Mouse (Mus musculus) splenic B cell, adult 2 months (primary cell): ENCODE results near the gene Rnh1.
A peak's percentile ranks its signal among the peaks of the same experiment; 100 is the strongest.

Experiments
- DNase-seq: peaks from one replicate; pipeline ENCODE4 v3.0.0-alpha.2; 2011; ENCODE audit warnings: low read depth, low spot score
- H3K27me3 ChIP-seq: 2 replicates; pipeline ENCODE4 v1.6.1; 2012; ENCODE audit warnings: mild to moderate bottlenecking, low read length, moderate library complexity, mixed read lengths; ENCODE audit not compliant: control insufficient read depth, poor library complexity, insufficient read depth, severe bottlenecking
- H3K36me3 ChIP-seq: 2 replicates; pipeline ENCODE4 v1.6.1; 2012; ENCODE audit warnings: mild to moderate bottlenecking, low read length, moderate library complexity, mixed read lengths; ENCODE audit not compliant: control insufficient read depth, poor library complexity, insufficient read depth, severe bottlenecking

The Rnh1 gene

DNA sequence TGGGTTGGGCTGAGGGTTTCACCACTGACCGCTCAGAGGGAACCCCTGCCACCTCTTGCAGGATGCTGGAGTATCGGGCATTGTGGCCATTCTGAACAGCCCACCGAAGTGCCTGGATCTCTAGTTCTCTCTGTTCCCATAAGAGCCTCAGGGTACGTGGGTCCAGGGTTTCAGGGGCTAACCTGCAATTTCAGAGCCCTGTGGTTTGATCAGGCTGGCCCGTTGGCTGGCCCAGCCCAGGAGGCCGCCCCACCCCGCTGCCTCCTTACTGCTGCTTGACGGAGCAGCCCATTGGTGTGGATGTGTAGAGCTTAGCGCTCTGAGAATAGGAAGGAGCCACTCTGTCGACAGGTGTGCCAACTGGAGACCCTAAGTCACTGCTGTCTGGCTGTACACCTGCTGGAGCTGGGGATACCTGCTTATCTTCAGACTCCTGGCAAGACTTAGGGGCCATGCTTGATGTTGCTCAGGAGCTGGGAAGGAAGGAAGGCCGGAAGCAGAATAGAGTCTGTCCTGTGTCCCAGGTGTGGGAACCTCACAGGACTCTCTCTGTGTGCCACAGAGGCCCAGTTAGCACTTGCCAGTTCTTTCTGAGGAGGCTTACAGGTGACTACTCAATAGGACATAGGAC, 41.1 kb upstream of the Rnh1 start, which contains the start of gene Lmntd2:
Lmntd2 (minus strand) TSS at position 476 of the 631 bp plus-strand sequence.
- DNase-seq: no peak
- no peaks in the 10 kb centered on the region for H3K36me3 ChIP-seq
- no peaks in the 10 kb centered on the region for H3K27me3 ChIP-seq

DNA sequence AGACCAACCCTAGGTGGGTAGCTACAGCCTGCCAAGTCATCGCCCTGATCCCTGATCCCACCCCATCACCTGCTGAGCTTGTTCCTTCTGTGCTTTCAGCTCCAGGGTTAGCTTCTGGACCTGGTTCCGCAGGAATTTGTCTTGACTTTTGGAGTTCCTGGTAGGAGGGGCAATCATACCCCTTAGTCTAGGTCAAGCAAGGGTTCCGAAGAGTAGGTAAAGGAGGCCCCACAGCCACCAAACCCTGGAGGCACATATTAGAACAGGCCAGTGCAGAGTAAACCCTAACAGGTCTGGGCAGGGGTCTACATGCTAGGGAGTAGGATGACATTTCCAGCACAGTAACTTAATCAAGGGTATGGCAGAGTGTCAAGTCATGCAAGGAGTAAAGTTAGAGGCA, 40.5 kb upstream of the Rnh1 start:
- Histone ChIP-seq H3K36me3 (no peaks in the 10 kb centered on the region), H3K27me3 (no peaks in the 10 kb centered on the region)
- DNase-seq: no peak

DNA sequence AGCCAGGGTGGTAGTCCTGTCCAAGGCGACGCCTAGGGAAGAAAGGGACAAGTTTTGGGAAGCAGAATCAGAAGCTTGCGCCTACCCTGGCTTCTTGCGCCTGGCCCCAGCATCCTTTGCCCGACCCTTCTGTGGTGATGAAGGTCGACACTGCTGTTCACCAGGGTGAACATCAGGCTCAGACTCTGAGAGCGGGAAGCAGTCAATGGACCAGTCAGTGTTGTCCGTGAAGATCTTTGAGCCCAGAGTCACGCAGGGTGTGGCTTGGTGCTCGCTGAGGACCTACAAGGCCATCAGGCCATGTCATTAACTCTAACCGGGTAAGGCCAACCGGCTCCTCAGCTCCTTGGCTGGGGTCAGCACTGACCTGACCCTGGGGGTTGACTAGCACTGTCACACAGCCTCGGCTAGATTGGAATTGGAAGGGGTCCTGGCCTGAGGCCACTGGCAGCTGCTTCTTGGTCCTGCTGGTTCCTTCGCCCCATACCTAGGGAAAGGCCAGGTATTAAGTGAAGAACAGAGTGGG, 38.0 kb upstream of the Rnh1 start:
- no peaks in the 10 kb centered on the region for H3K27me3 ChIP-seq
- DNase-seq: no peak
- no peaks in the 10 kb centered on the region for H3K36me3 ChIP-seq

DNA sequence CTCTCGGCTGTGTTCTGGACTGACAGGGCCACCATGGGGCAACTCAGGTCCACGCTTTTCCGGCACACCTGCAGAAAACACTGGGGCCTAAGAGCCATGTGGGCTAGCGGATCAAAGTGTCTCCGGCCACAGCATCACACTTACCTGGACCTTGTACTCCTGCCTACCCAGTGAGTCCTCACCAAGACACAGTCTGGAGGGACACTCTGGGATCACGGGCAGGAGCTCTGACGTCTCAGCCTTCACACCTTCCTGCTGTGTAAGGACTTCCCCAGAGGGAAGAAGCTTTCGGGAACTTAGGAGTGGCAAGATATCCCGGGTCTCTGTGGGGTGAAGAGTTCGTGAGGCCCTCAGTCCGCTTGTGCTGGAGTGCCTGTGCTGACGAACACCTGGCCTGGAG, 37.5 kb upstream of the Rnh1 start:
- H3K36me3 ChIP-seq: no peaks in the 10 kb centered on the region
- no peaks in the 10 kb centered on the region for H3K27me3 ChIP-seq
- DNase-seq: no peak

DNA sequence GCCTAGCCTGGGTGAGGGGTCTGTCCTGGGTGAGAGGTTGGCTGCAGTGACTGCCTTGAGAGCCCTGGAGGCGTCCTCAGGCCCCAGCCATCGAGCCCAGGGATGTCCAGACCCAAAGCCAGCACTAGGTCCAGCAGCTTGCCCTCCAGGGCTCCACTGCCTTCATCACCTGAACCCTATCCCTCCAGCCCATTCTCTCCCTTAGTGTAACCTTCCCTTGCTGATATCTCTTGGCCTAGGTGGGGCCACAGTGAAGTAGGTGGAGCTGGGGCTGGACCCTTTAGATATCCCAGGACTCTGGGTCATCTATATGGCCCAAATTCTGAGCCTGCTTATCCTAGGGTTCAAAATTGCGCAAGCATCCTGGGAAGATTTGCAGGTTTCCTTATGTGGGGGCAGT, 36.9 kb upstream of the Rnh1 start:
- no peak for DNase-seq
- no peaks in the 10 kb centered on the region for H3K27me3 ChIP-seq
- no peaks in the 10 kb centered on the region for H3K36me3 ChIP-seq

DNA sequence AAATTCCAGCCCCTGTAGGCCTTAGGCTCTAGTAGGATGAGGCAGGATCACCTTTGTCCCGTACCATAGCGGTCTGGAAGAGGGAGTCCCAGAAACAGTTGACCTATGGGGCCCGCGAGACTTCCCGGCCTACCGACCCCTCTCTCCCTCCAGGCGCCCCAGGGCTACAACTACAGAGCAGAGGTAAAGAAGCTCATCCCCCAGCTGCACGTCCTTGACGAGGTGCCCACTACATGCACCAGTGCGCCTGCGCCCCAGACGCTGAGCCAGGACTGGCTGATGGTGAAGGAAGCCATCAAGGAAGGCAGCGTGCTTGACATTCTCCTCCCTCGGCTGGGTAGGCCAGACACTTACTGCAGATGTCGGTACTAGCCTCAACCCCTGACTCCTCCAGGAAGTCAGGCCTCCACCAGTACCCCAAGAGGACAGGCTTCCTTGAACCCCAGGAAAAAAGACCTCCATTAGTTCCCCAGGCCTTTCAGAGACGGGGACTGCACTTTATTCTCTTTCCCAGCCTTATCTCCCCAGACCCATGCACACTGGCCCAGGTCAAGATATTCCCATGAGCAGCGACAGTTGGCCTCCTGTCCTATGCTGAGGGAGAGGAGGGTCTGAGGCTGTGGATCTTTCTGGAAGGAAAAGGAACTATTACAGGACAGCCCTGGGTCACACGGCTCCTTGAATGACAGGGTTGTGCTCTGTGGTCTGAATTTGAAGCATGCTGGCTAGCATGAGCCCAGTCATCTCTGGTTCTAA, 33.7 kb upstream of the Rnh1 start:
- no peaks in the 10 kb centered on the region for H3K27me3 ChIP-seq
- no peaks in the 10 kb centered on the region for H3K36me3 ChIP-seq
- no peak for DNase-seq

DNA sequence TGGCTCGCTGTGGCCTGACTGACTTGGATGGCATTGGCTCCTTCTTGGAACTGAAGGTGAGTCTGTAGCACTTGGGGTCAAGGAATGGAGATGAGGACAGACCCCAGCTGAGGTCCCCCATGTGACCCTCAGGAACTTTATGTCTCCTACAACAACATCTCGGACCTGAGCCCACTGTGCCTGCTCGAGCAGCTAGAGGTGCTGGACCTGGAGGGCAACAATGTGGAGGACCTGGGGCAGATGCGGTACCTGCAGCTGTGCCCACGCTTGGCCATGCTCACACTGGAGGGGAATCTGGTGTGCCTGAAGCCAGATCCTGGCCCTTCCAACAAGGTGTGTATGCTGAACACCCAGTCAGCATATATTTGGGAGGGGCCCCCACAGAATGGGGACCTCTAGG, 32.8 kb upstream of the Rnh1 start:
- no peak for DNase-seq
- H3K36me3 ChIP-seq: no peaks in the 10 kb centered on the region
- no peaks in the 10 kb centered on the region for H3K27me3 ChIP-seq

DNA sequence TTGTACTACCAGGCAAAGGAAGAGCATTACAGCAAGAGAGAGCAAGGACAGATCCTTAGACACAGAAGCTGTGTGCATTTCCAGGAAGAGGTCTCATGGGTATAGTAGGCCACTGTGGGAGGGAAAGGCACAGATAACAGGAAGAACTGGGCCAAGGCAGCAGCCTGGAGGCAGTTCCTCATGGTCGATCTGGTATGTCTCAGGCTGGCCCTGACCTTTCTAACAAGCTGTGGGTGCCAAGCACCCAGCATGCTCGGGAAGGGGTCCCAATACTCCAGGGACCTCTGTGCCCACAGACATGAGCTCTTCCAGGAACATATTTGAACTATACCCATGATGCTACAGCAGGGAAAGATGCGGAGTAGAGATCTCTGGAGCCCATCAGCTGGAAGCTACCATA, 31.9 kb upstream of the Rnh1 start:
- DNase-seq: no peak
- Histone ChIP-seq H3K27me3 (no peaks in the 10 kb centered on the region), H3K36me3 (no peaks in the 10 kb centered on the region)

DNA sequence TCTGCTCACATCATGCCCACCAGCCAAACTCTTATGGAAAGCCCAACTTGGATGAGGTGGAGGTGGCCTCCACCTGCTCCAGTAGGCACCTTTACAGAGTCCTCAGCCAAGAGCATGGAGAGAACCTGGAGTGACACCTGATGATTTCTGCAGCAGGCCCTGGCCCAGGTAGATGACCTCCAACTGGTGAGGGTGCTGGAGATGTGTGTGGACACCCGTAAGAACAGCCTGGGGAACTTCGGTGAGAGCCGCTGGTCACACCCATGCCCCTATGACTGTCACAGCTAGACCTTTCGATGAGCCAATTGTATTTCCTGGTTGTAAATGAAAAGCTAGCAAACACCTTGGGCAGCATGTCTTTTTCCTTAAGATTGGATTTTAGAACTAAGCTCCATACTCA, 25.5 kb upstream of the Rnh1 start:
- DNase-seq: no peak
- Histone ChIP-seq H3K27me3 (no peaks in the 10 kb centered on the region), H3K36me3 (no peaks in the 10 kb centered on the region)

DNA sequence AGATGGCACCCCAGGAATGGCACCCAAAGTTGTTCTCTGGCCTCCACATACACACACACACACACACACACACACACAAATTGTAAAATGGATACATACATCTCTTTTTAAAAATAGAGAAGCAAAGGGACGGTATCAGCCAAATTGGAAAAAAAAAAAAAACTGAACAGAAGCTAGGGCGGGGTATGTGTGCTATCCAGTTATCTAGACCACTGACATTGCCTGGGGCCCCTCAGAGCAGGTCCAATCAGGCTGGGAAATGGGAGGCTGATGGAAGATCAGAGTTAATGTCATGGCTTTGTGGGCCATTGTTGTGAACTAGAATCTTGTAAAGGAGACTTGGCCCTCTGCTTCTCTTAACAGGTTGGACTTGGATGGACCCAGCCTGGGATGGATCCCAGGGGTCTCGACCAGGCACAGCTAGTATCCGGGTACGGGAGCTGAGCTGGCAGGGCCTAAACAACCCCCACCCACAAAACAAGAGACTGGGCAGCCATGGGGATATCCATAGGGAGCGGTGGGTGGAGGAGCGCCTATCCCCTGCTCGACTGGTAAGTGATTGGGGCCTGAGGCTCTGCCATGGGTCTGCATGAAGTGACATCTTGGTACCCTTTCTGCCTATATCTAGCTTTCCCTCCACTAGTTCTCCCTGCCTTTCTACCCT, 24.1 kb upstream of the Rnh1 start:
- DNase-seq: no peak
- Histone ChIP-seq H3K36me3 (0 out of 2 replicates have a peak, but pooled peaks cover 1% of the 10 kb centered on the region), H3K27me3 (no peaks in the 10 kb centered on the region)

DNA sequence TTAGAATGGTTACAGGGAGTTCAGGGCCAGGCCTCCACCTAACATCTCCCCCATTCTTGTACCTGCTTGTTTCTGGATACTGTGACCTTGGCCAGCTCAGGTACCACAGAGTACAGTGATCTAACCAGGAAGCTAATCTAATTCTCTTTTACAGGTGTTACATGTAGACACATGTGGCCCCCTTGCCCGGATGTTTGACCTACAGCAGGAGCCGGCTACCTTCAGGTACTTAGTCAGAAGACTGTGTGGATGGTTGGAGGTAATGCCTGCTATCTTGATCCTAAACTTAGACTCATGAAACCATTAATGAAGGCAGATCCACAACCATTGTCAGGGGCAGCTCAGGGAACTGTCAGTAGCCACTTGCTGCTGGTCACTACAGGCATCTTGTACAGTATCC, 23.1 kb upstream of the Rnh1 start:
- Histone ChIP-seq H3K36me3 (peaks cover 8% of the 10 kb centered on the region), H3K27me3 (no peaks in the 10 kb centered on the region)
- DNase-seq: no peak

DNA sequence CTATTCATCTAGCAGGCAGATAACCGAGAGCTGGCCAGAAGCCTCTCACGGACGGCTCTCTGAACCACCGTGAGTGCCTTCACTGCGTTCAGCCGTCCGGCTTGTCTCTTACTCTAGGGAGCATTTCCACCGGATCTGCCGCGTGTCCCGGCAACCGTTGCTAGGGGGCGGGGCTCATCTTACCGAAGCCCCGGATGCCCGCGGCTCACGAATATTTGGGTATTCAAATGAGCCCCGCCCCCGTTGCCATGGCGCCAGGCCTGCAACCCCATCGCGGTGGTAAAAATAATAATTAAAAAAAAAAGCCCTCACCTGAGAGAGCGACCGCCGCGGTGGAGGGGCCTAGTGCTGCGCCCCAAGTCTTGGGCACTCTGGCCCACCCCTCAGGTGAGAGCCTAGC, 22.2 kb upstream of the Rnh1 start:
- DNase-seq: peak; percentile 97
- H3K27me3 ChIP-seq: no peaks in the 10 kb centered on the region
- peaks cover 12% of the 10 kb centered on the region for H3K36me3 ChIP-seq

DNA sequence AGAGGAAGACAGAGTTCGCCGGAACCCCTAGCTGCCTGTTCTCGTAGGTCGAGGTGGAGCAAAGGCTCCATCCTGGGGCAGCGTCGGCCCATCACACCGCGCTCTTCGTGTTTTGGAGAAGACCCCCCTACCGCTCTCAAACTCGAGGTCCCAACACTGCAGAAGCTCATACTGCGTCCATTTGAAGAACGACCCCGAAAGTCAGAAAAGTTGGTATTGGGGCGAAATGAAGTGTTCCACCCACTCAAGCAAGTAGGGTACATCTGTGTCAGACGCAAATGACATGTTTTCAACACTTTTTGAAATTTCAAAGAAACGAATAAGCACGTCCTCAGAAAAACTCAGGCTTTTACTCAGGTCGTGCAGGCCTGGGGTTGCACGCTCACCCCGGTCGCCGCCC, 21.8 kb upstream of the Rnh1 start:
- H3K36me3 ChIP-seq: peaks cover 12% of the 10 kb centered on the region
- H3K27me3 ChIP-seq: no peaks in the 10 kb centered on the region
- DNase-seq: no peak

DNA sequence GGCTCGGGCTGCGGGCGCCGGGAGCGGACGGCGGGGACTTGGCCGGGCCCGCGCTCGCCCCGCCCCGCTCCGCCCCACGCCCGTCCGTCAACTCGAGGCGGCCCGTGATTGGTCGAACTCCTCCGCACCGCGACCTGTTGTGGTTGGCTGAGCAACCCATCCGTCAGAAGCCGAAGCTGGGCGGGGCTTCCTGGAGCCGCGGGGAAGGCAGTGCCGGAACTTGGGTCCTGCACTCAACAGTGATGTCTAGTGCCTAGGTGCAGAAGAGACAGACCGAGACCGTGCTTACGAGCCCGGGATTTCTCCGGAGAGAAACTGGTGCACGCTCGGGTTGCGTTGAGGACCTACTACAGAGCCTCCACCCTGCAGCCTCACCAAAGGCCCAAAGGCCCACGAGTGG, 21.3 kb upstream of the Rnh1 start, which contains the start of the genes Hras and Lrrc56:
Hras (minus strand) TSS at position 58 of the 400 bp plus-strand sequence.
Lrrc56 (plus strand) TSS at position 210 of the 400 bp plus-strand sequence.
- peak; percentile 99 for DNase-seq
- H3K36me3 ChIP-seq: peaks cover 12% of the 10 kb centered on the region
- H3K27me3 ChIP-seq: no peaks in the 10 kb centered on the region

DNA sequence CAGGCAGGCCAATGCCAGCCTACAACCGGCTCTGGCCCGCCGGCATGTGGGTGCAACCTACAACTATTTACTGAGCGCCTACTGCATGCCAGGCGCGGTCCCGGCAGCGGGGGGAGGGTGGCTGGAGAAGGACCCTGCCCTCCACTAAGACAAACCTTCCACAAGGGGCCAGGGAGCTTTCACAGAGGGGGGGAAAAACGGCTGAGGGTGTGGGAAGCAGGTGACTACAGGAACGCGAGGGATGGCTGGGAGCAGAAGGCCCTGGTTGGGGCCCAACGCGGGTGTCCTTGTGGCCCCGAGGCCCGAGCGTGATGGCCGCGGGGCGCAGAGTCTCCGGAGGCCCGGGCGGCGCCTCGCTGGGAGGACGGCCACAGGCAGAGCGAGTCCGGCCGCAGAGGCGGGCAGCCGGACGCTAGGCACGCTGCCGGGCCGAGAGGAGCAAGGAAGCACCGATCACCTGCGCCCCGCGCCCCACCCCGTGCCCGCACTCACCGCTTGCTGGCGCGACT, 20.7 kb upstream of the Rnh1 start:
- H3K27me3 ChIP-seq: no peaks in the 10 kb centered on the region
- DNase-seq: no peak
- peaks cover 12% of the 10 kb centered on the region for H3K36me3 ChIP-seq
